Mouse (Mus musculus): ENCODE measurements around the gene Timm22. TPM values are rescaled to one million over a fixed set of nuclear protein-coding genes. Genes with fewer than 3 reads are reported as not detected.

The Timm22 gene
- polyA plus RNA-seq, 2 experiments, result 11.1 to 47.4 TPM

DNA sequence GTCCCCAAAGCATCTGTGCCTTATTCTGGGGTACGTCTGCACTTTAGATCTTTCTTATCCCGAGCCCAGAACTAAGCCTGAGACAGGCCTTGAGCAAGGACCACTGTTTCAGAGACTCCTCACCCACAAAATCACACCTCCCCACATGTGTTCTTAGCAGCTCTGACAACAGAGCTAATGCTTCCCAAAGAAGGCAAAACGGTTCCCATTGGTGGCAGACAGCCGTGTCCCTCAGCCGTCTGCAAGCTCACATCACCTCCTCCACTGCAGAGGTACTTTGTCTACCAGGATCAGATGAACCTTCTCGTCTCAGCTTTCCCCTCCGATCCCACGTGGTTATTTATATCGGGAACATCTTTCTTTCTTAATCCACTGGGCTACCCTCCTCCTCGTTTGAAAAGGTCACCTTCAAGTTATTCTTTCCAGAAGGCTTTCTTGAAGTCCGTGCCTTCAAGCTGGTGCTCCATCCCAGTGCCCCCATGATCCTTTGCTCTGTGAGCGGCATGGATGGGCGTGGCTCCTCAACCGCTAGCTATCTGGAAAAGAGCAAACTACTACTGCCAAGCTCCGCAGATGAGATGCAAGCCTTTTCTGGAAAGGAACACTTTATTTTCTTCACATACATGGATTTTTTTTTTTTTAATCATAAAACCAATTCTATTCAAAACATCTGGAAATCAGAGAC, 25.4 kb upstream of the Timm22 start:
- Histone ChIP-seq H3K9me3 (ENCODE audit: control insufficient read depth, low read length) (no peaks in the 10 kb centered on the region), H3K4me3 (ENCODE audit: insufficient read depth in 1 of 2, low read depth in 2 of 2, low read length in 2 of 2) (no peak overlapping the region), H3K4me1 (replicated peaks; ENCODE audit: control insufficient read depth in 2 of 2, insufficient read depth in 2 of 2, low read length in 1 of 2) (peaks cover 0 to 4% of the 10 kb centered on the region in 2 experiments; a peak in 1 of 4 replicates), H3K4me2 (ENCODE audit: low read depth) (no peak overlapping the region), H3K9ac (replicated peaks) (no peak overlapping the region), H3K27me3 (ENCODE audit: control insufficient read depth, insufficient read depth, low read length) (no peaks in the 10 kb centered on the region), H3K36me3 (replicated peaks; ENCODE audit: control insufficient read depth, insufficient read depth, low read depth) (no peaks in the 10 kb centered on the region), H3K27ac (no peak overlapping the region)
- DNase-seq (ENCODE audit: low read depth in 3 of 3, low spot score in 3 of 3) (no peak), ATAC-seq (ENCODE audit: insufficient read depth) (no peak)
- TF ChIP-seq EP300 (IDR thresholded peaks at IDR 0.05; ENCODE audit: low read depth) (no peak), CTCF (IDR thresholded peaks at IDR 0.05; ENCODE audit: low read depth) (no peak)
- WGBS (ENCODE audit: insufficient replicate concordance), result 64% methylated on average over 15 of the region's 15 CpGs

DNA sequence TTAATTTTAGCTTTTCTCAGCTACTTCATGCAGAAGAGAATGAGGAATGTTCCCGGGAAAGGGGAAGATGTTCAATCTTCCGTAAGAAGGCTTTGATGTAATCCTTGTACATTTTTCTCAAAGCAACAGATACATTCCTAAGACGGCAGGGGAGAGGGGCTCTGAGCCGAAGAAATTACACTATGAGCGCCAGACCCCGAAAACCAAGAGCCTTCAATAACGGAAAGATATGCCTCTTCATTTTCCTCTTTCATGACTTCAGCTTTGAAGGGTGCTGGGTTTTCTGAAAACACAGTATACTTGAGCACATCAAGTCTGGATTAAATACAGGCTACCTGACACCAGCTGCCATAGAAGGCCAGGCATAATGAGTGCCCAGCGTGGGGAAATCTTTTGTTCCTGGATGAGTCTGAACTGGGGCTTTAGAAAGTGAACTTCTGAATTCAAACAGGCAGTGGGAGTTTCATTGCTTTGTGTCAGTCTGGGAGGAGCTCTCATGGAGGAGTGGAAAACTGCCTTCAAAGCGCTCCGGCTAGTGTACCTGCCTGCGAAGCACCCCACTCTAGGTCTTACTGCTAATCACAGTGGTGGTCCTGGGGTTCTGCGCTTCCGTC, 23.9 kb upstream of the Timm22 start:
- no peak overlapping the region for H3K27ac ChIP-seq
- TF ChIP-seq CTCF (IDR thresholded peaks at IDR 0.05; ENCODE audit: low read depth) (no peak), EP300 (IDR thresholded peaks at IDR 0.05; ENCODE audit: low read depth) (no peak)
- 76% methylated on average over 13 of the region's 13 CpGs for WGBS (ENCODE audit: insufficient replicate concordance)

DNA sequence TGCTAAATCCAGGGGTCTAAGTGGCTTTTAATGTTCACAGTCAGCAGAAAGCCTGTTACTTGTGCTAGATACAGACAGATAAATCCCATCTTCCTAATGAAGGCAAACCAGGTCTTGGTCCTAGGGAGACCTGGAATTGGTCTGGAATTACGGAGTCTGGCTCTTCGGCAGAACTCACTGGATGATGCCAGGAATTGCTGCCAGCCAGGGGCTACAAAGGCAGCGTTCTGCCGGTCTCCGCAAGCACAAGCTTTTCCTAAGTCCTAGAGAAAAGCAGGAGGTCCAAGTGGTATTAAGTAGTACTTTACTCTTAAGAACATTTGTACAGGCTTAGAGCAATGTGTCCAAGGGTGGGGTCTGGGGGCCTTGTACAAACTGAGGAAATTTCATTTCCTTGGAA, 22.4 kb upstream of the Timm22 start:
- Histone ChIP-seq H3K36me3 (replicated peaks; ENCODE audit: control insufficient read depth, insufficient read depth, low read depth) (no peaks in the 10 kb centered on the region), H3K27ac (no peak overlapping the region), H3K4me1 (replicated peaks; ENCODE audit: control insufficient read depth in 2 of 2, insufficient read depth in 2 of 2, low read length in 1 of 2) (peaks cover 0 to 4% of the 10 kb centered on the region in 2 experiments; a peak in 1 of 4 replicates), H3K4me3 (ENCODE audit: insufficient read depth in 1 of 2, low read depth in 2 of 2, low read length in 2 of 2) (no peak overlapping the region), H3K27me3 (ENCODE audit: control insufficient read depth, insufficient read depth, low read length) (no peaks in the 10 kb centered on the region), H3K4me2 (ENCODE audit: low read depth) (no peak overlapping the region), H3K9me3 (ENCODE audit: control insufficient read depth, low read length) (no peaks in the 10 kb centered on the region), H3K9ac (replicated peaks) (no peak overlapping the region)
- DNase-seq (ENCODE audit: low read depth in 3 of 3, low spot score in 3 of 3), result no peak
- TF ChIP-seq CTCF (IDR thresholded peaks at IDR 0.05; ENCODE audit: low read depth), result no peak
- TF ChIP-seq EP300 (IDR thresholded peaks at IDR 0.05; ENCODE audit: low read depth), result no peak
- ATAC-seq (ENCODE audit: insufficient read depth), result no peak
- WGBS (ENCODE audit: insufficient replicate concordance), result 80% methylated on average over 5 of the region's 5 CpGs

More for the DNA sequence above, 23.9 kb upstream of the Timm22 start:
- peaks cover 0 to 4% of the 10 kb centered on the region in 2 experiments; a peak in 1 of 4 replicates for H3K4me1 ChIP-seq (replicated peaks; ENCODE audit: control insufficient read depth in 2 of 2, insufficient read depth in 2 of 2, low read length in 1 of 2)
- H3K4me3 ChIP-seq (ENCODE audit: insufficient read depth in 1 of 2, low read depth in 2 of 2, low read length in 2 of 2), result no peak overlapping the region
- DNase-seq (ENCODE audit: low read depth in 3 of 3, low spot score in 3 of 3) (no peak), ATAC-seq (ENCODE audit: insufficient read depth) (no peak)
- no peak overlapping the region for H3K9ac ChIP-seq (replicated peaks)
- no peaks in the 10 kb centered on the region for H3K9me3 ChIP-seq (ENCODE audit: control insufficient read depth, low read length)
- no peaks in the 10 kb centered on the region for H3K36me3 ChIP-seq (replicated peaks; ENCODE audit: control insufficient read depth, insufficient read depth, low read depth)
- H3K4me2 ChIP-seq (ENCODE audit: low read depth), result no peak overlapping the region
- no peaks in the 10 kb centered on the region for H3K27me3 ChIP-seq (ENCODE audit: control insufficient read depth, insufficient read depth, low read length)

DNA sequence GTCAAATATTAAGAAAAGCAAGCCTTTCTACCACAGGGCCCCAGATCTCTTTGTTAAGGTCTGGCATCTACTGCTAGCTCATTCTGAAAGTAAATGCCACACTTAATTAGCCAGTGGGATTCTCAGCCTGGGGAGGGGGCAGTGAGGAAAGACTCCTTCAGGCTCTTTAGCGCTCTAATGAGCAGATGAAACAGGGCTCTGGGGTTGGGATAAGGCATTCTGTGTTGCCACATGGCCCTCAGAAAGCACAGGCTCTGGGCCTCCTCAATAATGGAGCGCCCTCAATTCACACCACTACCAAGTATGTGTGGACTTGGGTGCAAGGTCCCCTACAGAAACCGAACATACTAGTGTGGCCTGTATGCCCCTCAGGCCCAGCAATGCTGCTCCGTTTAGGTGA, 21.7 kb upstream of the Timm22 start:
- Histone ChIP-seq H3K36me3 (replicated peaks; ENCODE audit: control insufficient read depth, insufficient read depth, low read depth) (no peaks in the 10 kb centered on the region), H3K9me3 (ENCODE audit: control insufficient read depth, low read length) (no peaks in the 10 kb centered on the region), H3K4me1 (replicated peaks; ENCODE audit: control insufficient read depth in 2 of 2, insufficient read depth in 2 of 2, low read length in 1 of 2) (peaks cover 0 to 1% of the 10 kb centered on the region in 2 experiments; a peak in 1 of 4 replicates), H3K27me3 (ENCODE audit: control insufficient read depth, insufficient read depth, low read length) (no peaks in the 10 kb centered on the region), H3K4me2 (ENCODE audit: low read depth) (no peak overlapping the region), H3K9ac (replicated peaks) (no peak overlapping the region), H3K27ac (no peak overlapping the region), H3K4me3 (ENCODE audit: insufficient read depth in 1 of 2, low read depth in 2 of 2, low read length in 2 of 2) (no peak overlapping the region)
- 59% methylated on average over 4 of the region's 4 CpGs for WGBS (ENCODE audit: insufficient replicate concordance)
- no peak for DNase-seq (ENCODE audit: low read depth in 3 of 3, low spot score in 3 of 3)
- TF ChIP-seq EP300 (IDR thresholded peaks at IDR 0.05; ENCODE audit: low read depth), result no peak
- no peak for TF ChIP-seq CTCF (IDR thresholded peaks at IDR 0.05; ENCODE audit: low read depth)
- no peak for ATAC-seq (ENCODE audit: insufficient read depth)

DNA sequence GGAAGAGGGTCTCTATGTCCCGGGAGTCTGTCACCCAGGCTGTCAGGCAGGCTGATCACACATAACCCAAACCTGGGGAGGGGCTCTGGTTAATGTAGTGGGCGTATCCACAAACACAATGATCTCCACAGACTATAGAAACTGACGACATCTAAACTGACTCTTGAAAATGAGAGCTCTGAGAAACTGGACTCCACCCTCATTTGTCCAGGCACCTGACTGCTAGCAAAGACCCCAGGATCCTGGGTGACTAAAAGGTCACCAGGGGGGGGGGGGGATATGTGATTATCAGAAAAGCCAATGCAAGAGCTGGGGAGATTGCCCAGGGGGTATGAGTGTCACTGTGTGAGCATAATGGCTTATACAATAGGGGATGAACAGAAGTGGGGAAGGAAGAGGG, 21.0 kb upstream of the Timm22 start:
- no peak for ATAC-seq (ENCODE audit: insufficient read depth)
- no peak for DNase-seq (ENCODE audit: low read depth in 3 of 3, low spot score in 3 of 3)
- WGBS (ENCODE audit: insufficient replicate concordance), result 59% methylated on average over 3 of the region's 3 CpGs
- no peak overlapping the region for H3K9ac ChIP-seq (replicated peaks)
- H3K4me3 ChIP-seq (ENCODE audit: insufficient read depth in 1 of 2, low read depth in 2 of 2, low read length in 2 of 2), result no peak overlapping the region
- no peaks in the 10 kb centered on the region for H3K36me3 ChIP-seq (replicated peaks; ENCODE audit: control insufficient read depth, insufficient read depth, low read depth)
- TF ChIP-seq CTCF (IDR thresholded peaks at IDR 0.05; ENCODE audit: low read depth) (no peak), EP300 (IDR thresholded peaks at IDR 0.05; ENCODE audit: low read depth) (no peak)
- H3K4me2 ChIP-seq (ENCODE audit: low read depth), result no peak overlapping the region
- H3K4me1 ChIP-seq (replicated peaks; ENCODE audit: control insufficient read depth in 2 of 2, insufficient read depth in 2 of 2, low read length in 1 of 2), result no peaks in the 10 kb centered on the region
- H3K27ac ChIP-seq, result no peak overlapping the region
- H3K27me3 ChIP-seq (ENCODE audit: control insufficient read depth, insufficient read depth, low read length), result no peaks in the 10 kb centered on the region
- no peaks in the 10 kb centered on the region for H3K9me3 ChIP-seq (ENCODE audit: control insufficient read depth, low read length)

All from liver, embryonic 14.5 days (tissue).